Mouse (Mus musculus) layer of hippocampus, adult 6 months (tissue): ENCODE results near the gene Tfpi2. TPM values are rescaled to one million over a fixed set of nuclear protein-coding genes. Genes with fewer than 3 reads are reported as not detected.

Source experiments
- long read RNA-seq, 2 experiments: library from polyadenylated mRNA; unstranded; transcript quantifications; one replicate each; pipeline ENCODE4 v2.0.0; 2019 to 2020
- polyA plus RNA-seq: library from polyadenylated mRNA; unstranded; fragments of <200 nt; fragmentation: Nextera tagmentation; gene quantifications from 2 replicates; pipeline ENCODE4 v1.2.3, GENCODE M21; 2021

Tfpi2 gene
- not detected in 2 replicates for polyA plus RNA-seq
- long read RNA-seq, experiment 1 = 0 reads
- long read RNA-seq, experiment 2 = 0 reads

GRCm38 (mm10) chr6:3988750-3989149 lies at the start of gene Tfpi2:
TSS of gene Tfpi2 (minus strand) at chr6:3988919.

GRCm38 (mm10) chr6:4003890-4004306 lies 15.2 kb upstream of the Tfpi2 start, which contains the start of gene Gng11:
TSS of gene Gng11 (plus strand) at chr6:4003904.

GRCm38 (mm10) chr6:3993492-3993891 lies 4.8 kb upstream of the Tfpi2 start, which contains the start of gene Gngt1:
TSS of gene Gngt1 (plus strand) at chr6:3993792.

Other genes with a start within 250 kb of the Tfpi2 start
- gene Calcr, start 224.2 kb downstream of the Tfpi2 start, polyA plus RNA-seq = 0.21 and 0.33 TPM in 2 replicates
- not detected in 2 replicates for gene Gngt1, start 4.9 kb upstream of the Tfpi2 start, polyA plus RNA-seq
- 43.9 and 44.6 TPM in 2 replicates for gene Gng11, start 15.0 kb upstream of the Tfpi2 start, polyA plus RNA-seq
- gene Bet1, start 98.1 kb upstream of the Tfpi2 start, polyA plus RNA-seq = 23.1 and 26.2 TPM in 2 replicates